Mouse (Mus musculus) CH12.LX (cell line): ENCODE data around the gene Mars2.

Source experiments
- CTCF ChIP-seq, 2 experiments: IDR thresholded peaks in 1 of 2; conservative IDR thresholded peaks in 1 of 2; 2 replicates each; pipeline ENCODE4 v1.5.1; 2011 to 2012; ENCODE audit warnings: low read depth in 2 of 2, low read length in 2 of 2, improper control_type of control experiment in 1 of 2, inconsistent platforms in 1 of 2, mild to moderate bottlenecking in 1 of 2, moderate library complexity in 1 of 2
- E2F4 ChIP-seq: IDR thresholded peaks from 2 replicates; pipeline ENCODE4 v1.6.1; 2011; ENCODE audit warnings: low read depth, low read length, improper control_type of control experiment; ENCODE audit not compliant: insufficient replicate concordance
- MXI1 ChIP-seq: IDR thresholded peaks from 2 replicates; pipeline ENCODE4 v1.6.1; 2011; ENCODE audit warnings: mild to moderate bottlenecking, low read depth, low read length, improper control_type of control experiment
- POLR2A ChIP-seq: IDR thresholded peaks from 2 replicates; pipeline ENCODE4 v1.6.1; 2011; ENCODE audit warnings: low read depth, mild to moderate bottlenecking, improper control_type of control experiment, low read length
- SIN3A ChIP-seq: IDR thresholded peaks from 2 replicates; pipeline ENCODE4 v1.6.1; 2012; ENCODE audit warnings: low read length, improper control_type of control experiment, inconsistent platforms
- USF1 ChIP-seq: IDR thresholded peaks from 2 replicates; pipeline ENCODE4 v1.6.1; 2014; ENCODE audit warnings: low read depth, mild to moderate bottlenecking, inconsistent platforms, low read length, improper control_type of control experiment

GRCm38 (mm10) chr1:55211081-55211480 lies 25.9 kb upstream of the Mars2 start:
- TF ChIP-seq SIN3A (no peak), CTCF (conservative IDR thresholded peaks at IDR 0.05 in 1 of 2, IDR thresholded peaks at IDR 0.05 in 1 of 2; ENCODE audit: low read depth in 2 of 2, low read length in 2 of 2) (no peak), E2F4 (no peak), POLR2A (no peak), USF1 (no peak), MXI1 (no peak)
